Mouse (Mus musculus) central nervous system, embryonic 11.5 days (tissue): ENCODE data around the gene Tmsb15b1. TPM values are rescaled to one million over a fixed set of nuclear protein-coding genes. Genes with fewer than 3 reads are reported as not detected.

Experiments
- polyA plus RNA-seq: library from polyadenylated mRNA; depleted of rRNA; stranded (reverse); fragments of >200 nt; gene quantifications from 2 replicates; pipeline ENCODE4 v1.2.3, GENCODE M21; 2012; rRNA removed

Tmsb15b1 gene
- 4.2 and 12.1 TPM in 2 replicates for polyA plus RNA-seq

DNA sequence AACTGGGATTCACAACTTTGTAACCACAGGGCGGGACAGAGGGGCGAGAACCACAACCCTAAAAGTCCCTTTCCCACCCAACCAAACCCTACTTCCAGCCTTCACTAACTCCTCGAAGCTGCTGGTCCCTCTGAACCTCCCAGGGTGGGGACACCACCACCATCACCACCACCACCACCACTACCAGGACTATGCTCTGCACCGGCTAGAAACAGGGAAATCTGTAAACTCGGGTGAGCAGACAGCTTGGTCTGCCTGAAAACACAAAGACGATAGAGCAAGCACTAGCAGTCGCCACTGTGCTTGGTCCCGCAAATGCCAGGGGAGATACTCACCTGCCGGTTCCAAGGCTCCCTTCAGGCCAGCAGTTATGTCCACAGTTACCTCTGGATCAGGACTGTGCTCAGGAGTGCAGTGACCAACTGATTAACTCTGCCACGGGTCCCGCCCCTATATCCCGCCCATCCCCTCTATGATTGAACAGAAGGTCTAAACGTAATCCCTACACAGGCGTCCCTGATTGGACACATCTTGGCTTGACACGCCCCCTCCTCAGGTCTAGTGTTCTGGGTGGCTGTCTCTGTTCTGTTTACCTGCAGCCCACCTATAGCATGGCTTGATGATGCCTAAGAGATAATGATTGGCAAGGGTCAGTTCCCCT lies at the start of gene Tmsb15b1, which contains the start of gene Tmsb15l:
Tmsb15b1 (minus strand) TSS at position 451 of the 661 bp plus-strand sequence.
Tmsb15l (minus strand) TSS at position 446 of the 661 bp plus-strand sequence.

GRCm38 (mm10) chrX:136992978-136993547 lies 16.4 kb upstream of the Tmsb15b1 start, which contains the start of gene Zcchc18:
Zcchc18 (plus strand) TSS chrX:136993155.

GRCm38 (mm10) chrX:136975397-136975796 lies 1.3 kb downstream of the Tmsb15b1 start, which contains the start of gene Tmsb15b2:
Tmsb15b2 (minus strand) TSS chrX:136975497.

GRCm38 (mm10) chrX:136927031-136927430 lies 49.6 kb downstream of the Tmsb15b1 start, which contains the start of gene H2bfm:
H2bfm (plus strand) TSS chrX:136927325.

Other genes starting within 250 kb of the Tmsb15b1 start
- 512 and 1,459 TPM in 2 replicates for gene Morf4l2, start 233.2 kb downstream of the Tmsb15b1 start, polyA plus RNA-seq
- gene Glra4, start 196.7 kb downstream of the Tmsb15b1 start, polyA plus RNA-seq = not detected in 2 replicates
- 10.7 and 19.9 TPM in 2 replicates for gene Plp1, start 154.2 kb downstream of the Tmsb15b1 start, polyA plus RNA-seq
- 1.0 and 2.1 TPM in 2 replicates for gene Rab9b, start 108.1 kb downstream of the Tmsb15b1 start, polyA plus RNA-seq
- gene H2bfm, start 49.5 kb downstream of the Tmsb15b1 start, polyA plus RNA-seq = not detected in 2 replicates
- gene Tmsb15b2, start 1.4 kb downstream of the Tmsb15b1 start, polyA plus RNA-seq = 18.4 and 26.4 TPM in 2 replicates
- gene Tmsb15l, start within 50 bp of the Tmsb15b1 start, polyA plus RNA-seq = 3.5 and 10.2 TPM in 2 replicates
- 34.7 and 40.1 TPM in 2 replicates for gene Zcchc18, start 16.3 kb upstream of the Tmsb15b1 start, polyA plus RNA-seq
- 15.0 and 16.2 TPM in 2 replicates for gene Slc25a53, start 61.4 kb upstream of the Tmsb15b1 start, polyA plus RNA-seq
- gene Fam199x, start 72.7 kb upstream of the Tmsb15b1 start, polyA plus RNA-seq = 3.2 and 5.2 TPM in 2 replicates
- gene Esx1, start 145.2 kb upstream of the Tmsb15b1 start, polyA plus RNA-seq = not detected in 2 replicates